Mouse (Mus musculus): ENCODE results near the gene Zfp651. TPM values are rescaled to one million over a fixed set of nuclear protein-coding genes. Genes with fewer than 3 reads are reported as not detected.

The Zfp651 gene
- polyA plus RNA-seq (2015; fragmentation: Nextera tagmentation; extraction: Ambion mirVana), result 10.7 and 11.2 TPM in 2 replicates

DNA sequence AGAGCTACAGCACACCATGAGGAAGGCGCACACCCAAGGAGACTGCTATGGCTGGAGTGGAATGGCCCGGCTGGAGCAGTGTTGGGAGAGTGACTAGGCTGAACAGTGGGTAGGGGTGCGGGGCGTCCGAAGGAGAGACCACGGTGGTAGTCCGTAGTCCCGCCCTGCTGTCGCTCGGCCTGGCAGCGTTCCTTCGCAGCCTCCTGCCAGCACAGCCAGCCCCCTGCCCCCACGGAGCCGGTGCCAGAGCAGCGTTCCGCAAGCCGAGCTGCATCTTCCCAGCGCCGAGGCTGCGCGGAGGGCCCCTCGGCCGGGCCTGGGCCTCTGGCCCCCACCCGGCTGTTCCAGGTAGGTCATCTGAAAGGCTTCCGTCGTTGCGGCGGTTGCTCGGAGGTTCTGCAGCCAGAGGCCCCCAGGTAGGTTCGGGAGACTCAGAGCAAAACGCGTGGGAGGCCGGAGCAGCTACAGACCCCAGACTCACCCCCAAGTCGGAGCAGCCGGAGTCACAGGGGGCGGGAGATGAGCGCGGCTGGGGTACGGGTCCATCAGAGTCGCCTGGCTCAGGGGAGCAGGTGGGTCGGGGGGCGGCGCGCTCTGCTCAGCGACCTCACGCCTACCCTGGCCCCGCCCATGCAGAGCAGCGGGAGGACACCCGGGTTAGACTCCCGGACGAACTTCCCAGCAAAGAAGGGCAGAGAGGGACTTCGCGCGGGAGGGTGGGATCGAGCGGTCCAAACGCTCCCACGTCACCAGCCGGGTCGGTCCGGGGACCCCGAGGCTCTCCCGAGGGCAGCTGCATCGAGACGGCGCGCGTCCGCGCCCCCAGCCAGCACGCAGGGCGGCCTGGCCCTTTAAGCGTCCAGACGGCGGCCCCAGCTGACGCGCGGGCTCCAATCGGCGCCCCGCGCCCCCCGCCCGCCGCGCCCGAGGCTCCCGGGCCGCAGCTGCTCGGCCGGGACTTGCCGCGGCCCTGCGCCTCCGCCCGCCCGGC lies at the start of gene Zfp651:
Gene Zfp651 (plus strand): TSS at position 240 of the 991 bp plus-strand sequence.
- no peaks in the 10 kb centered on the region for H3K4me1 ChIP-seq (ENCODE audit: insufficient read depth, low read depth, low read length)
- 2% methylated on average over 60 of the region's 97 CpGs for WGBS
- TF ChIP-seq CTCF (IDR thresholded peaks at IDR 0.05), result no peak

GRCm38 (mm10) chr9:121709898-121710583 lies 49.1 kb upstream of the Zfp651 start, which contains the start of gene Ss18l2:
TSS of gene Ss18l2 (plus strand) at chr9:121710329.
- Histone ChIP-seq H3K4me3 (ENCODE audit: low read depth, low read length) (peak within 1 kb of the TSS; percentile 87), H3K27ac (ENCODE audit: low read length) (peak within 1 kb of the TSS; percentile 95), H3K4me1 (ENCODE audit: insufficient read depth, low read depth, low read length) (peaks cover 8% of the 10 kb centered on the region; the same call in 1 of the 2 replicates), H3K27me3 (replicated peaks; ENCODE audit: insufficient read depth, low read length) (no peaks in the 10 kb centered on the region), H3K9me3 (ENCODE audit: low read length) (no peaks in the 10 kb centered on the region), H3K4me2 (replicated peaks; ENCODE audit: low read depth, low read length) (peak within 1 kb of the TSS; percentile 77), H3K9ac (replicated peaks; ENCODE audit: low read depth) (peak within 1 kb of the TSS; percentile 90), H3K36me3 (ENCODE audit: insufficient read depth, low read length) (no peaks in the 10 kb centered on the region; the same call in 1 of the 2 replicates)
- TF ChIP-seq EP300 (IDR thresholded peaks at IDR 0.05), result no peak
- no peak for TF ChIP-seq CTCF (IDR thresholded peaks at IDR 0.05)
- DNase-seq (ENCODE audit: low spot score), result peak; percentile 99
- peak; percentile 99 for ATAC-seq
- WGBS, result 5% methylated on average over 28 of the region's 37 CpGs

More for the DNA sequence above, at the start of gene Zfp651:
- peak; percentile 78 for DNase-seq (ENCODE audit: low spot score)
- Histone ChIP-seq H3K9me3 (ENCODE audit: low read length) (no peaks in the 10 kb centered on the region), H3K4me2 (replicated peaks; ENCODE audit: low read depth, low read length) (peak within 1 kb of the TSS; percentile 99), H3K27ac (ENCODE audit: low read length) (peak within 1 kb of the TSS; percentile 84), H3K27me3 (replicated peaks; ENCODE audit: insufficient read depth, low read length) (no peaks in the 10 kb centered on the region), H3K36me3 (ENCODE audit: insufficient read depth, low read length) (peaks cover 9% of the 10 kb centered on the region), H3K4me3 (ENCODE audit: low read depth, low read length) (peak within 1 kb of the TSS; percentile 77), H3K9ac (replicated peaks; ENCODE audit: low read depth) (peak within 1 kb of the TSS; percentile 86)
- ATAC-seq, result peak; percentile 84

- DNase-seq (ENCODE audit: low spot score) (peak; percentile 75), ATAC-seq (peak; percentile 57)
- Histone ChIP-seq H3K36me3 (ENCODE audit: insufficient read depth, low read length) (no peaks in the 10 kb centered on the region; the same call in 1 of the 2 replicates), H3K27ac (ENCODE audit: low read length) (peak overlapping the region; percentile 95), H3K27me3 (replicated peaks; ENCODE audit: insufficient read depth, low read length) (no peaks in the 10 kb centered on the region), H3K9ac (replicated peaks; ENCODE audit: low read depth) (peak overlapping the region; percentile 90), H3K9me3 (ENCODE audit: low read length) (no peaks in the 10 kb centered on the region), H3K4me1 (ENCODE audit: insufficient read depth, low read depth, low read length) (peaks cover 8% of the 10 kb centered on the region; the same call in 1 of the 2 replicates), H3K4me3 (ENCODE audit: low read depth, low read length) (peak overlapping the region; percentile 87), H3K4me2 (replicated peaks; ENCODE audit: low read depth, low read length) (peak overlapping the region; percentile 77)
- TF ChIP-seq EP300 (IDR thresholded peaks at IDR 0.05), result no peak
- WGBS, result 1% methylated on average over 18 of the region's 18 CpGs
Observed at GRCm38 (mm10) chr9:121710584-121710975, 48.5 kb upstream of the Zfp651 start.

GRCm38 (mm10) chr9:121717048-121717447 lies 42.1 kb upstream of the Zfp651 start:
- Histone ChIP-seq H3K27ac (ENCODE audit: low read length) (no peak overlapping the region), H3K27me3 (replicated peaks; ENCODE audit: insufficient read depth, low read length) (no peaks in the 10 kb centered on the region), H3K9ac (replicated peaks; ENCODE audit: low read depth) (no peak overlapping the region), H3K4me2 (replicated peaks; ENCODE audit: low read depth, low read length) (no peak overlapping the region), H3K9me3 (ENCODE audit: low read length) (no peaks in the 10 kb centered on the region), H3K36me3 (ENCODE audit: insufficient read depth, low read length) (no peaks in the 10 kb centered on the region; the same call in 1 of the 2 replicates), H3K4me1 (ENCODE audit: insufficient read depth, low read depth, low read length) (peaks cover 6% of the 10 kb centered on the region; the same call in 1 of the 2 replicates), H3K4me3 (ENCODE audit: low read depth, low read length) (no peak overlapping the region)
- WGBS, result 60% methylated on average over 2 of the region's 2 CpGs
- DNase-seq (ENCODE audit: low spot score) (no peak), ATAC-seq (no peak)
- no peak for TF ChIP-seq EP300 (IDR thresholded peaks at IDR 0.05)
- TF ChIP-seq CTCF (IDR thresholded peaks at IDR 0.05), result no peak

DNA sequence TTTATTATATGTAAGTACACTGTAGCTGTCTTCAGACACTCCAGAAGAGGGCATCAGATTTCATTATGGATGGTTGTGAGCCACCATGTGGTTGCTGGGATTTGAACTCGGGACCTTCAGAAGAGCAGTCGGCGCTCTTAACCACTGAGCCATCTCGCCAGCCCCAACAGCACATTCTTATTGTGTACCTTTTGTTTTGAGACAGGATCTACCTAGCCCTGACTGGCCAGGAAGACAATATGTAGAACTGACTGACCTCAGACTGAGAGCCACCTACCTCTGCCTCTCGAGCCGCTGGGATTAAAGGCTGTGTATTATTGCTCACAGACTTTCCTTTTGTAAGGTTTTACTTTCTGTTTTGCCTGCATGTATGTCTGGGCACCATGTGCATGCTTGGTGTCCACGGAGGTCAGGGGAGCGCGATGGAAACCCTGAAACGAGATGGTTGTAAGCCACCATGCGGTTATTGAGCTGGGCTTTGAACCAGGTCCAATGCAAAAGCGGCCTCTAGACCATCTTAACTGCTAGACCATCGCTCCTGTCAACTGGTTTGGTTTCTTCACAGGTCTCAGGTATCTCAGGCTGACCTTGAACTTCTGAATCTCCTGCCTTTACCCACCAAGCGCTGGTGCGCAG lies 40.9 kb upstream of the Zfp651 start:
- H3K36me3 ChIP-seq (ENCODE audit: insufficient read depth, low read length), result no peaks in the 10 kb centered on the region
- no peak for TF ChIP-seq CTCF (IDR thresholded peaks at IDR 0.05)
- TF ChIP-seq EP300 (IDR thresholded peaks at IDR 0.05), result no peak
- peaks cover 6% of the 10 kb centered on the region; the same call in 1 of the 2 replicates for H3K4me1 ChIP-seq (ENCODE audit: insufficient read depth, low read depth, low read length)
- WGBS, result 62% methylated on average over 15 of the region's 15 CpGs
- no peaks in the 10 kb centered on the region for H3K27me3 ChIP-seq (replicated peaks; ENCODE audit: insufficient read depth, low read length)
- peak; percentile 50 for DNase-seq (ENCODE audit: low spot score)
- H3K4me2 ChIP-seq (replicated peaks; ENCODE audit: low read depth, low read length), result peak overlapping the region; percentile 40
- peak overlapping the region; percentile 98 for H3K27ac ChIP-seq (ENCODE audit: low read length)
- H3K4me3 ChIP-seq (ENCODE audit: low read depth, low read length), result peak overlapping the region; percentile 89
- H3K9me3 ChIP-seq (ENCODE audit: low read length), result no peaks in the 10 kb centered on the region
- ATAC-seq, result no peak
- 0 out of 2 replicates have a peak overlapping the region, but pooled peaks have one; percentile 9 for H3K9ac ChIP-seq (replicated peaks; ENCODE audit: low read depth)
